Comparison of ENCODE assay signal across 7 mouse cellular contexts in the genomic region with DNA sequence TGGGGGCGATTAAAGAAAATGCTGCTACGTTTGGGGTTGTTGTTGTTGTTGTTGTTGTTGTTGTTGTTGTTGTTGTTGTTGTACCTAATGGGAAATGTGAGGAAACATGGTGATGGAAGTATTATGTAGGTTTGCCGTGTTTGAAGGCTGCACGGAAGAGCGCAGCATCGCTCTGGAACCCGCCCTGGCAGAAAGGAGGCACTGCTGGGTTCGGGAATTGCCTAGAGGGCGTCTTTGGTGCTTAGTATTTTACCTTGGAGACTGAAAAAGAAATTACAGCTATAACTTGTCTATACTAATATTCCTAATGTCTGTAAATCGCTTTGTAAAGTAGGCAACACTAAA. TPM values are rescaled to one million over a fixed set of nuclear protein-coding genes. Genes with fewer than 3 reads are reported as not detected.
DNase-seq lines count a peak whose midpoint lies in the region; ATAC-seq and TF ChIP-seq lines count a peak whose summit lies in the region.

No protein-coding gene starts in this region.

- peak overlapping the region; percentile 71 for H3K9ac ChIP-seq in hindbrain, postnatal 0 days (replicated peaks; ENCODE audit: low read length)
- H3K9ac ChIP-seq in liver, embryonic 15.5 days = no peak overlapping the region

- H3K4me1 ChIP-seq in spleen, adult 2 months (ENCODE audit: control insufficient read depth, insufficient read depth, insufficient read length) = no peaks in the 10 kb centered on the region
- no peaks in the 10 kb centered on the region for H3K4me1 ChIP-seq in hindbrain, postnatal 0 days (ENCODE audit: insufficient read depth, low read length)
- H3K4me1 ChIP-seq in liver, embryonic 15.5 days (replicated peaks) = no peaks in the 10 kb centered on the region
- H3K4me1 ChIP-seq in small intestine, adult 2 months (ENCODE audit: control insufficient read depth, insufficient read depth, insufficient read length, low read length) = 0 out of 2 replicates have a peak, but pooled peaks cover 3% of the 10 kb centered on the region

- peaks cover 7% of the 10 kb centered on the region for H3K27me3 ChIP-seq in spleen, adult 2 months (ENCODE audit: control insufficient read depth, insufficient read depth, low read length)
- peaks cover 3% of the 10 kb centered on the region for H3K27me3 ChIP-seq in hindbrain, postnatal 0 days (ENCODE audit: insufficient read depth, low read length)
- peaks cover 41% of the 10 kb centered on the region for H3K27me3 ChIP-seq in liver, embryonic 15.5 days
- H3K27me3 ChIP-seq in small intestine, adult 2 months (ENCODE audit: control insufficient read depth, insufficient read depth, low read length) = peaks cover 13% of the 10 kb centered on the region

- no peak overlapping the region for H3K27ac ChIP-seq in spleen, adult 2 months (ENCODE audit: insufficient read depth, low read length)
- H3K27ac ChIP-seq in hindbrain, postnatal 0 days = peak overlapping the region; percentile 69; the same call in 1 of the 2 replicates
- H3K27ac ChIP-seq in liver, embryonic 15.5 days (replicated peaks) = no peak overlapping the region
- no peak overlapping the region for H3K27ac ChIP-seq in small intestine, adult 2 months (ENCODE audit: insufficient read depth, low read depth, low read length)

- peak overlapping the region; percentile 73 for H3K4me3 ChIP-seq in spleen, adult 2 months (ENCODE audit: extremely low read depth, insufficient read depth, insufficient read length)
- H3K4me3 ChIP-seq in hindbrain, postnatal 0 days (ENCODE audit: low read length) = peak overlapping the region; percentile 78
- H3K4me3 ChIP-seq in liver, embryonic 15.5 days (replicated peaks) = peak overlapping the region; percentile 51
- peak overlapping the region; percentile 70 for H3K4me3 ChIP-seq in small intestine, adult 2 months (ENCODE audit: low read depth, low read length)

- WGBS in spleen, adult 2 months = 5% methylated on average over 10 of the region's 10 CpGs
- WGBS in hindbrain, postnatal 0 days = 3% methylated on average over 10 of the region's 10 CpGs
- 5% methylated on average over 10 of the region's 10 CpGs for WGBS in liver, embryonic 15.5 days (ENCODE audit: insufficient replicate concordance)
- 6% methylated on average over 10 of the region's 10 CpGs for WGBS in small intestine, adult 2 months

- no peak for DNase-seq in spleen, adult 2 months (ENCODE audit: low read depth in 1 of 2, low spot score in 2 of 2)
- no peak for DNase-seq in spleen, adult 12 weeks (ENCODE audit: low spot score)
- DNase-seq in embryo, embryonic 10 days (ENCODE audit: low spot score) = peak; percentile 57
- DNase-seq in hindbrain, postnatal 0 days (ENCODE audit: low spot score) = peak; percentile 75

- TF ChIP-seq CTCF in spleen, adult 2 months (IDR thresholded peaks at IDR 0.05; ENCODE audit: extremely low read depth, insufficient read depth, insufficient read length, insufficient replicate concordance) = no peak
- TF ChIP-seq CTCF in hindbrain, postnatal 0 days (IDR thresholded peaks at IDR 0.05; ENCODE audit: low read depth) = peak; percentile 53
- TF ChIP-seq CTCF in small intestine, adult 2 months (IDR thresholded peaks at IDR 0.05; ENCODE audit: extremely low read depth, insufficient read length, insufficient replicate concordance, low read depth, low read length) = no peak

- H3K9me3 ChIP-seq in hindbrain, postnatal 0 days (ENCODE audit: low read length) = no peaks in the 10 kb centered on the region
- no peaks in the 10 kb centered on the region for H3K9me3 ChIP-seq in liver, embryonic 15.5 days (replicated peaks)

- no peaks in the 10 kb centered on the region for H3K36me3 ChIP-seq in spleen, adult 2 months (ENCODE audit: control insufficient read depth, insufficient read depth, low read length)
- H3K36me3 ChIP-seq in hindbrain, postnatal 0 days (ENCODE audit: insufficient read depth, low read length) = no peaks in the 10 kb centered on the region
- H3K36me3 ChIP-seq in liver, embryonic 15.5 days (replicated peaks) = no peaks in the 10 kb centered on the region
- no peaks in the 10 kb centered on the region for H3K36me3 ChIP-seq in small intestine, adult 2 months (ENCODE audit: control insufficient read depth, insufficient read depth, low read length)

- no peak for TF ChIP-seq POLR2A in spleen, adult 2 months (IDR thresholded peaks at IDR 0.05; ENCODE audit: low read depth, low read length)
- TF ChIP-seq POLR2A in small intestine, adult 2 months (IDR thresholded peaks at IDR 0.05; ENCODE audit: low read depth, low read length) = no peak

- peak; percentile 62 for ATAC-seq in hindbrain, postnatal 0 days
- no peak for ATAC-seq in liver, embryonic 15.5 days (ENCODE audit: insufficient read depth)
- ATAC-seq in monocyte, adult 5-6 weeks (replicated peaks; ENCODE audit: insufficient number of reproducible peaks, low FRiP score, low TSS enrichment, poor library complexity, severe bottlenecking) = no peak

- H3K4me2 ChIP-seq in hindbrain, postnatal 0 days (ENCODE audit: low read depth, low read length) = peak overlapping the region; percentile 89
- peak overlapping the region; percentile 66 for H3K4me2 ChIP-seq in liver, embryonic 15.5 days

RNA-seq across cellular contexts. Expression of a gene that starts 9.4 kb away (rescaled TPM):
- polyA plus RNA-seq in spleen, adult 2 months (2012; rRNA removed) = 8.8 and 8.9 TPM in 2 replicates
- total RNA-seq in hindbrain, postnatal 0 days (2014; rRNA removed) = 11.8 and 14.8 TPM in 2 replicates
- 11.4 and 12.2 TPM in 2 replicates for polyA plus RNA-seq in hindbrain, postnatal 0 days (2015; fragmentation: Nextera tagmentation; extraction: Ambion mirVana)
- 1.5 and 1.6 TPM in 2 replicates for polyA plus RNA-seq in liver, embryonic 15.5 days (2015; fragmentation: Nextera tagmentation; extraction: Ambion mirVana)
- 0.62 and 0.84 TPM in 2 replicates for polyA plus RNA-seq in small intestine, adult 2 months (2012; rRNA removed)
- total RNA-seq in monocyte, adult 5-6 weeks (2017) = 8.0 to 11.9 TPM (median 8.8 TPM) in 3 replicates

Comparison
In these comparisons a context has a peak if more than half of its experiments do, and no peak if none do; other contexts are left out.
1. DNase-seq: peak in embryo, embryonic 10 days (single experiment) and hindbrain, postnatal 0 days (single experiment); none in spleen, adult 2 months (0 of 2) and spleen, adult 12 weeks (single experiment).
2. Peak in every context shown above with its lines, with median percentiles within 50 percentile points of each other: H3K4me3 ChIP-seq.